Mouse (Mus musculus): ENCODE data around the gene Abca4.

The Abca4 gene

GRCm38 (mm10) chr3:122043799-122044547 is at the start of gene Abca4:
Abca4 (plus strand) TSS chr3:122044443.
- in situ Hi-C loops (cut with MboI; ENCODE audit: low sequenced_read_pairs): no loop called here

DNA sequence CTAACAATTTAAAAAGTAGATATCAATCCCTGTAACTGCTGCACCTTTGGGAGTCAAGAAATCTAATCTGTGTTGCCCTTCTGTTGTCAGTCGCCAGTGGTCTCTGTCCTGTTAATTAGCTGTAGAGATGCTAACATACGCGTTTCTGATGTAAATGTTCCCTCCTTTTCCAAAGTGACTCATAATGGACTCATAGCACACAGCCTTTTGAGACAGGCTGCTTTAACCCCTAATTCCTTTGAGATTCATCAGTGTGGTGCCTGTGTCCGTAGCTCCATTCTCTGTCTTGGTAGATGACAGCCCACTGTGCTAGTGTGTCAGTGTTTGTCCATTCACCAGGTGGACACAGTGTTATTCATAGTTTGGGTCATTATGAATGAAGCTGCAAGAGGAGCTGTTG is 49.1 kb upstream of the Abca4 start:
- in situ Hi-C loops (cut with MboI; ENCODE audit: low sequenced_read_pairs): no loop called here

DNA sequence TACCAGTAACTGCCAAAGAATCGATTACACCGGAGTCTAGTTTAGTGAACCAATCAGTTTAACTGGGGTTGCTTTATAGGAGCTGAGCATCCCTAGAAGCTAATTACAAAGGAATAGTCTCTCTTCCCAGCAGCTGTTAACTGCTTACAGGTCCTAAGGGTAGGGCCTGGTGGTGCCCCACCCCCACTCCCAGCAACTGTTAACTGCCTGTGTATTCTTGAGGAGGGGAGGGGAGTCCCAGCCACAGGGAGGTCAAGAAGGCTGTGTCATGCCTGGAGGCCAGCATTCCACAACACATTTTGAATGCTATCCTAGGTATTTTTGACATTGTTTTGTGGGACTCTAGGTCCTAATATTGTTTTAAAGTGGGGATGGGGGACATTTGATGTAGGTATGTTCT is 44.3 kb upstream of the Abca4 start:
- in situ Hi-C loops (cut with MboI; ENCODE audit: low sequenced_read_pairs): no loop called here

- in situ Hi-C loops (cut with MboI; ENCODE audit: low sequenced_read_pairs): no loop called here
These were observed 42.7 kb upstream of the Abca4 start for GRCm38 (mm10) chr3:122001568-122001967.

GRCm38 (mm10) chr3:122009818-122010217 is 34.4 kb upstream of the Abca4 start:
- in situ Hi-C loops (cut with MboI; ENCODE audit: low sequenced_read_pairs): no loop called here

DNA sequence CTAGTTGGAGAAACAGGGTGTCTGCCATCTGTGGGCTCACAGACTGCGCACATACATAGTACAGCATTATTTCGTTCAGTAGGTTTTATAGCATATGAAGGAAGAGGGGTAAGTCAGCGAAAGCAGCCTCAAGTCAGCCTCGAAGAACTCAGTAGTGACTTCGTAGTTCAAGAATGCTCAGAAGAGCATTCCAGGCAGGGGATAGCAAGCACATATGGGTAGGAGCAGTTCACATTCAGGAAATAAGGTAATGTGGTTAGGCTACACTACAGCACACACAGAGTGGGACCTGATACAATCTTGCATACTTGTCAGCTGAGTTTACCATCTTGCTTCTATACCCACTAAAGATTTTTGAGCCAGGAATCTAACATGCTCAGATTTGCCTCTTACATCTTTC is 34.0 kb upstream of the Abca4 start:
- in situ Hi-C loops (cut with MboI; ENCODE audit: low sequenced_read_pairs): no loop called here

DNA sequence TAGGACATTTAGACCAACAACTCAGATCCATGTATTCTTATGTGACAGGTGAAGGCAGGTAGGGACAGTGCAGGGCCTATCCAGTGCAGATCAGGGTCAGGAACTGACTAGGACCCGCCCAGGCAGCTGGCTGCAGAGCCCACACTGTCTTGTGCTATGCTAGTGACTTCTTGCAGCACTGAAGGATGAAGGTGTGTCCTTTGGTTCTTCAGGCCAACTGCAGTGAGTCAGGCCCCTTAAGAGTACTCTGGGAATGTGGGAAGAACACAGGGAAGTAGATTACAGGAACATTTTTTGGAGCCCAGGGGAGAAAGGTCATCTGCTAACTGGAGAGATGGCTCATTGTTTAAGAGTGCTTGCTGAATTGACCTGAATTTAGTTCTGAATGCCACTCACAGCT is 31.8 kb upstream of the Abca4 start:
- in situ Hi-C loops (cut with MboI; ENCODE audit: low sequenced_read_pairs): no loop called here

GRCm38 (mm10) chr3:122018421-122018820 is 25.8 kb upstream of the Abca4 start:
- in situ Hi-C loops (cut with MboI; ENCODE audit: low sequenced_read_pairs): no loop called here

DNA sequence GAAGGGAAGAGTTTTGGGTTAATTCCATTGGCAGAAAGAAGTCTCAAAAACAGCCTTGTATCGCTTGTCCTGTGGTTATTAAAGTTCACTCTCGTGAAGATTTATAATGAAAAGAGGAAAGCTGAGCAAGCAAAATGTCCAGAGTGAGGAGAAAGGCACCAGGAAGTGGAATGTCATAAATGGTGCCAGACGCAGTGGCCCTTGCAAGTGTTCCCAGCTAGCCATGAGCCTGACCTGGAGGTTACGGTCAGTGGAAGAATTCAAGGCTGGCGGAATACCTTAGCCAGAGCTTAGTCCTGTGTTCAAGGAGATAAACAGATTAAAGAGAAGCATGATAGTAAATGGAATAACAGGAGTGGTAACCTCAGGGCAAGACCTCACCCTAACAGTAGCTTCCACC is 25.1 kb upstream of the Abca4 start:
- in situ Hi-C loops (cut with MboI; ENCODE audit: low sequenced_read_pairs): no loop called here

DNA sequence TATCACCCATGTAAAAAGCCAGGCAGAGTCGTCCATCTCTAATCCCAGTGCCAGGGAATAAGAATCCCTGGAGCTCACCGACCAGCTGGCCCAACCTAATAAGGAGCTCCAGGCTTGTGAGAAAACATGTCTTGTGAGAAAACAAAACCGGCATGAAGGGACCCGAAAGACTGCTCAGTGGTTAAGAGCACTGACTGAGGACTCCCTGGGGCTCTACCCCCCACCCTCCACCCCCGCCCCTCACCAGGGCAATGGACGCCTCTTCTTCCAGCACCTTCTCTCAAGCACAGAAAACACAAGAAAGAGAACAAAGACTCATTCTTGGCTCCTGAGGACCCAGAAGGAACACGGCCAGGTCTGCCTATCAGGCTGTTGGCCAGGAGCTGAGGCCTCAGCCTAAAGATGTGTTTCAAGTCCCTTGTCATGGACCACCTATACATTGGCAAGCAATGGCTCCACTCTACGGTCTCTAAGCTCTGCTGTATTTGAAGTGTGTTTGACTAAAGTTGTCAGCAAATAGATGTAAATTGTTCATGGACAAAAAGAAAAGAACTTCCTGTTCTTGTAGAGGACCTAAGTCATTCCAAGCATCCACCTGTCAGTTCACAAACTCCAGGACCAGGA is 23.1 kb upstream of the Abca4 start:
- in situ Hi-C loops (cut with MboI; ENCODE audit: low sequenced_read_pairs): no loop called here

DNA sequence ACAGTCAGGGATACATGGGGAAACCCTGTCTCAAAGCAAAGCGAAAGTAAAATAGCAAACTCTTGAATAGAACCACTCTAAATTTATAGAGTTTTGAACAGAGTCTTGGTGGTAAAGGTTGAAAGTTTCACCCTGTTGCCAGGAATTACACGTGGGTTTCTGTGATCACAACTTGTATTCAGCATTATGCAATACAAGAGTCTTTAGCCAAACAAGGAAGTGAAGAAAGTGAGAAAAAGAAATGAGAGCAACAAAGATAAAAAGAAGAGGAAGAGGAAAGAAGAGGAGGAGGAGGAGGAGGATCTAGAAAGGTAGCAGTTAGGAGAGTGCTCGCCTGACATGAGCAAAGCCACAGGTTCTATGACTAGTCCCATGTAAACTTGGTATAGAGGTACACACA is 21.9 kb upstream of the Abca4 start:
- in situ Hi-C loops (cut with MboI; ENCODE audit: low sequenced_read_pairs): no loop called here

DNA sequence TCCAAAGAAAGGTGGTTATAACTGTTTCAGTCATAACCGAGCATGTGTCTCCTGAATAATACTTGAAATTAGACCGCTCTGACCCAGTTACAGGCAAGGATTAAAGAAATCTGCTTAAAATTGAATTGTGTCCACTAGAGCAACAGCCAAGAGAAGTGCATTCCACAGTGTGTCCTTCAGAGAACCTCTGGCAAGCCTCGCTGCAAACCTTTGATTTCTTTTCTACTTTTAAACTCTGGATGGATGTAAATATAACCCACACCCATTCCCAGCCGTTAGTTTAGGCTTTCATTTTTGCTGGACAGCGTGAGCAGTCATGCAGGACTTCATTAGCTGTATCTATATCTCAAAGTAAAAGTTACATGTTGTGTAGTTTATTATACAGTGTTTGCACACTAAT is 17.6 kb upstream of the Abca4 start:
- in situ Hi-C loops (cut with MboI; ENCODE audit: low sequenced_read_pairs): no loop called here

GRCm38 (mm10) chr3:122027776-122028175 is 16.5 kb upstream of the Abca4 start:
- in situ Hi-C loops (cut with MboI; ENCODE audit: low sequenced_read_pairs): no loop called here

DNA sequence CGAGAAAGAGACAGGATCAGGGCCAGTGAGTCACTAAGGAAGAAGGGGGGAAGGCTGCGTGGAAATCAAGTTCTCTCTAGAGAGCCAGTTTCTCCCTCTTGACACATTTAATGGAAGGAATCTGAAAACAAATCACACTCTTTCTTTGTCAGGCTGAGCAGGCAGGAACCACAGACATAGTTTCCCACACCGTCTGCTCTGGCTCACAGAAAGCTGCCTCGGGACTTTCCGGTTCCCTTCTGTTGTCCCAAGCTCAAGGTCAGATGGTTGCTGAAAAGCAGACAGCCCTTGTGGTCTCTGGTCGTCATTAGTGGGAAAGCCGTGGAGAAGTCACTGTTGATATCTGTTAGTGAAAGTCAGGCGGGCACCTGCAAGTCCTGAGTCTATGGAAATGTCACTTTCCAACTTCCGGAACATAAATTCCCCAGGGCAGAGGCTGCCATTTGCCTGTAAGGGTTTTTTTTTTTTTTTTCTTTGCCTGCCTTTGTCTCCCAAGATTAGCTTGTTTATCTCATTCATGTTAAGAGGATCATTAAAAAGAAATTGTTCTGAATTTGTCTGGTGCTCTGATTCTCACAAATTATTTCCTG is 10.9 kb upstream of the Abca4 start:
- in situ Hi-C loops (cut with MboI; ENCODE audit: low sequenced_read_pairs): no loop called here

GRCm38 (mm10) chr3:122034240-122034639 is 10.0 kb upstream of the Abca4 start:
- in situ Hi-C loops (cut with MboI; ENCODE audit: low sequenced_read_pairs): no loop called here

- in situ Hi-C loops (cut with MboI; ENCODE audit: low sequenced_read_pairs): no loop called here
These were observed 9.2 kb upstream of the Abca4 start for GRCm38 (mm10) chr3:122035092-122035491.

DNA sequence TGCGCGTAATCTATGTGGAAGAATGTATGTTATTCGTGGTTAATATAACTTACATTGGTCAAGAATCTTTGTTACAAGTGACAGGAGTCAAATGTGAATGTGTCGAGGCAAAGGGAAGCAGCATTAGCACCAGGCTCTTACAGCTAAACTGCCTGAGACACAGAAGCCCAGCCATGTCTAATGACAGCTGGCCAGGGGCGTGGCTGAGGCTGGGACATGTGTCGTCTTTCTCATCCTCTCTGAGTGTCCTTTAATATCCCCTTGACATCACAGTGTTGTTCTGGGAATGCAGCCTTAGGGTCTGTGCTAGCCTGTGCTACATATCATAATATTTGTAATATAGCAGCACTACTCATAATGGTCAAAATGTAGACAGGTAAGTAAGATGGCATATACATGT is 3.7 kb upstream of the Abca4 start:
- in situ Hi-C loops (cut with MboI; ENCODE audit: low sequenced_read_pairs): no loop called here

DNA sequence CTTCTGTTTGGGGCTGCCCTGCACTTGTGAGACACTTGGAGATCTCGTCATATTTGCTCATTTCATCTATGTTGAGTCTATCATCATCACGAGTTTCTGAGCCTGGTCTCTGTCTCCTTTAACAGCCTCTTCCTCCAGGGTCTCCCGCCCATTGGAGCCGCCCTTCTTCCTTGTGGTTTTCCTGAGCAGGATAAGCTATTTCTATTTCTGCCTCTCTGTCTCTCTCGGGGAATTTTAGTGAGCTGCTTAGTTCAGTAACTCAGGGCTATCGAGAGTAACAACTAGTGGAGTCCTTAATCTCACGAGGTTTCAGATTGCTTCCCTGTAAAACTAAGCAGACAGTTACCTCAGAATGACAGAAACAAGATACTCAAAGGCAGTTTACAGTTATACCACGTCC is 1.1 kb upstream of the Abca4 start:
- in situ Hi-C loops (cut with MboI; ENCODE audit: low sequenced_read_pairs): no loop called here

- in situ Hi-C loops (cut with MboI; ENCODE audit: low sequenced_read_pairs): no loop called here
These were observed 2.0 kb downstream of the Abca4 start for GRCm38 (mm10) chr3:122046187-122046620.

- in situ Hi-C loops (cut with MboI; ENCODE audit: low sequenced_read_pairs): no loop called here
These were observed 3.2 kb downstream of the Abca4 start for GRCm38 (mm10) chr3:122047402-122047801.

DNA sequence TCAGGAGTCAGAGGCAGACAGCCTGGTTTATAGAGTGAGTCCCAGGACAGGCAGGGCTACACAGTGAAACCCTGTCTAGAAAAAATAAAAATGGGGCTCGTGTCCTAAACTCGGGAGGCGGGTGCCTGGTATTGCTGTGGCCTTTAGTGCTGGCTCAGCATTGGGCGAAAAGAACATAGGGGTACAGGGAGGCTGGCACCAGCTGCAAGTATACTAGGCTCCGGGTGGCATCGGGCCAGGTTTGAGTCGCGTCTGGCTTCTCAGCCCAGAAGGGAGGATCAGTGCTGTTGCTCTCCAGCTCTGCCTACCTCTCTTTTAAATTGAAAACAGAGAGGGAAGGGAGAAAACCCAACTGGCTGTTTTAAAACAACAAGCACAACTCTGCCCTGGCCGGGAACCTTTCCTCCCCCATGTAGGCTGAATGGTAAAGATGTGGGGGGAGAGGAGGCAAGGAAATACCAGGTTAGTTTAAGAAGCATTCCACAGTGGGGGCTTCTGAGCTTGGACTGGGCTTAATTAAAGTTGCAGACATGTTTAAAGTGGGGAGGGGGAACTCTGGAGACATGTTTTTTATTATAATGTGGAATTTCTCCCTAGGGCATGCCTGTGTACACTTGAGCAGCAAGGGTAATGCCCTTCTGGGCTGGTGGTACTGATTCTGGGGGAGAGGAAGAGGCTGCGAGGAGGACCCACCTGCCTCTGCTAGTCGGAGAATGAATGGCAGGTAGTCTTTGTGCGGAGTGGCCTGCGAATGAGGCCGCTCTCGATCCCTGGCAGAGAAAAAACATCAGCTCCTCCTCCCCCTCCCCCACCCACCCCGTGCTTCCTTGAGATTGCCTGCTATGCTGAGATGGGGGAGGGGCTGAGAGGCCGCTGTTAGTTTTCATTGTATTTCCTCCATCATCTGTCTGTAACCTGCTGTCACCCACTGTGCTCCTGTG is 3.9 kb downstream of the Abca4 start:
- in situ Hi-C loops (cut with MboI; ENCODE audit: low sequenced_read_pairs): no loop called here
